Mouse (Mus musculus): ENCODE results near the gene Gria2.

DNA sequence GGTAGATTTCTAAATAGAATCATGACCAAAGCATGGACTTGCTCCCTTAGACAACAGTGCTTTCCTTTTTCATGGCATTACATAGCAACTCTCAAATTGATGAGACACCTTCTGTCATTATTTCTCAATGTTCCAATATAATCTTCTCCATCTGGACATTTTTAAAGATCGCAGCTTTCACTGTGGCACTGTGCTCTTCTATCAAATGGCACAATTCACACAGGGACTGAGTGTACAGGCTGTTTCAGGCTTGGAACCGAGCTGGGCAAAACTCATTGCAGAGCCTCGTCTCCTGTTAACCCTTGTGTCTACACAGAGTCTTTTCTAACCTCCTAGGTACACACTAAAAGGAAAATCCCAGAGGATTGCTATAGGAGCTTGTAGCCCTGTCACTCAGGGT is 77.4 kb downstream of the Gria2 start:
- TF ChIP-seq SMC3 (IDR thresholded peaks at IDR 0.05; ENCODE audit: low read depth, low read length) (no peak), CTCF (IDR thresholded peaks at IDR 0.05 in 2 of 3, conservative IDR thresholded peaks at IDR 0.05 in 1 of 3; ENCODE audit: control insufficient read depth in 1 of 3, insufficient read depth in 1 of 3, low read depth in 2 of 3, low read length in 3 of 3, poor library complexity in 1 of 3, severe bottlenecking in 1 of 3) (no peak)

Data from MEL (cell line).